Mouse (Mus musculus) olfactory bulb, adult 2 months (tissue): ENCODE measurements around the gene Atg10.

Source experiments
- CTCF ChIP-seq: fragments of 200-500 bp; IDR thresholded peaks from 2 replicates; pipeline ENCODE4 v1.5.1; 2012; ENCODE audit warnings: low read depth, mild to moderate bottlenecking, low read length, moderate library complexity; ENCODE audit not compliant: insufficient read depth
- POLR2A ChIP-seq: fragments of 200-500 bp; IDR thresholded peaks from 2 replicates; pipeline ENCODE4 v1.6.1; 2012; ENCODE audit warnings: mild to moderate bottlenecking, low read depth, low read length, moderate library complexity; ENCODE audit not compliant: insufficient read depth

GRCm38 (mm10) chr13:91091731-91092190, 132.0 kb downstream of the Atg10 start:
- TF ChIP-seq CTCF (no peak), POLR2A (no peak)
